Mouse (Mus musculus) thymus, adult 18-20 months (tissue): ENCODE results near the gene Kiss1r.
"Not testable (repeated sequence)": the region's sequence is repeated elsewhere in the genome, so short reads cannot be mapped to it uniquely, and the experiment has no call there.

Source experiments
- DNase-seq, 2 experiments: peaks; one replicate each; pipeline ENCODE4 v3.0.0; 2022; ENCODE audit warnings: mixed read lengths in 2 of 2

The Kiss1r gene

DNA sequence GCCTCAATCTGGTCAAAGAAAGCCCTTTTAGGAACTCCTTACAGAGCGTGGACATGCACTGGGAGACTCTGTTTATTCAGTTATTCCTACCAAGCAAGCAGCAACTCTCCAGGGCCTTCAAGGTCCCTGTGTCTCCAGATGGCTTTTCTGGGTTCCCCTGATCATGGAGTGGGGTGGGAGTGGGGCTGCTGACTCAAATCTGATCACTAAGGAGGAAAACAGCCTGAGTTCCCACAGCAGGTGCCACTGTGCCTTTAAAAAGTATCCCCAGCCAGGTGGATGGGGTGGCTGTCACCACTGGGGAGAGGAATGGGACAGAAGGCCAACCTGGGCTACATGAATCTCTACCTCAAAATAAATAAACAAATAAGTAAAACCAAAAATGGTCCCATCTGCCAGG, 26.2 kb downstream of the Kiss1r start:
- DNase-seq: no peak

GRCm38 (mm10) chr10:79943471-79943901, 26.7 kb downstream of the Kiss1r start:
- DNase-seq: no peak

DNA sequence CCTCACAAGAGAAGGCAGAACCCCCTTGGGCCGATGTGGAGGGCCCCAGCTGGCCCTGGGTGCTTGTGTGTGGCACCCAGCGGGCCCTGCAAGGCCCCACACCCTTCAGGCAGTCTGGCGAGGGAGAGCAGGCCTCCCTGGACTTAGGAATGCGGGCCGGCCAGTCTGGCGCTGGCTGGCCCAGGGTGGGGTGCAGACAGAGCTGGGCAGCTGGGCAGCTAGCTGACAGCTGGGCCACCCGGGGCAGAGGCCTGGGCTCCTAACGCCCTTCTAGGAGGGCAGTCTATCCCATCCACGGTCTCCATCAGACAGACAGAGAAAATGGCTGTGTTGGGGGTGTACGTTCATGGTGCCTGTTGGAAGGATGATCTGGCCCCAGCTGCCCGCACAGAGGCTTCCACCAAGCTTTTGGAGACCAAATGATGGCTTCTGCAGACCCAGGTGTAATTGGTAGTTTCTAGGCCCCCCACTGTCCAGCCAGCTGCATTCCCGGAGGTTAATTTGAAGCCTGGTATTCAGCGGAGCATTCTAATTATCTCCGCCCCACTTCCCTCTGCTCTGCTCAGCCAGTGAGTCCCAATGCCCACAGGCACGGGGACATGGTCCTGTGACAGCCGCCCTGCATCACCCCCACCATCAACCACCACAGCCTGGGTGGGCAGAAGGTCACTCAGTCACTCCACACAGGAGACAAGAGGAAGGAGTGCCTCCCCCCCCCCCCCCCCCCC, 28.9 kb downstream of the Kiss1r start:
- DNase-seq: no peak

DNA sequence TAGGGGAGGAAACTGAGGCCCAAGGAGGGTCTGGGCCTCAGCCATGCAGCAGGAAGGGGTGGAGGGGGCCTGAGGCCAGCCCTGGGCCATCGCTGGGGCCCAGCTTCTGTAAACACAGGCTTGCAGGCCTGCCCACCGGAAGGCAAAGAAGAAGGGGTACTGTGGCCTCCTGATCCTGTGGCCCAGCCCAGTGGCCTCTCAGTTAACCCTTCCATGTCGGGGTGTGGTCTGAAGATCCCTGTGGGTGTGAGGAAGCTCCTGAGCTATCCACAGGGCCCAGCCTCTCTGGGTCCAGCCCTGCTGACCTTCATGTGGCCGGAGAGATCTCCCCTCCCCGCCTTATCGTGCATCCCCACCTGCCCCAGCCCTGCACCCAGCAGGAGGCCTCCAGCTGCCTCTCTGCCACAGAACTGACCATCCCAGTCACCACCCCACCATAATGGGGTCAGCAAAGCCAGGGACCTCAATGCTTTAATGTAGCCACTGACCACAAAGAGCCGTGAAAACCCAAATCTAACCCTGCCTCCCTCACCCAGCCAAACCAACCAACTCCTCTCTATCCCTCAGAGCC, 30.1 kb downstream of the Kiss1r start:
- no peak for DNase-seq

DNA sequence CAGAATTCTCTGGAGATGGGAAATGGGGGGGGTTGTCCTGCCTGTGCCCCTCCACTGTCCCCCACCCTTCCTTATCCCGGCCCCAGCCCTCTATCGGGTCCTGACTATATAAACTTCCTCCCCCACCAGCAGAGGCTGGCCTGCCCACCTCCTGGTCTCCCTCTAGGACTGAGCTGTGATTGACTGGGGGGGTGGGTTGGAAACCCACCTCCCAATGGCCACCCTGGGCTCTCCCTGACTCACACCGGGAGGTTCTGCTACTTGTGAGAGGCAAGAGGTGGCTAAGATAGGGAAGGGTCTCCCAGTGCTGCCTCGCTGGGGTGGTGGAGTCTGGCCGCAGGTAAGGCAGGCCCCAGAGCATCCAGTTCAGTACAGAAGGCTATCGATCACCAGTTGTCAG, 30.7 kb downstream of the Kiss1r start:
- no peak for DNase-seq

DNA sequence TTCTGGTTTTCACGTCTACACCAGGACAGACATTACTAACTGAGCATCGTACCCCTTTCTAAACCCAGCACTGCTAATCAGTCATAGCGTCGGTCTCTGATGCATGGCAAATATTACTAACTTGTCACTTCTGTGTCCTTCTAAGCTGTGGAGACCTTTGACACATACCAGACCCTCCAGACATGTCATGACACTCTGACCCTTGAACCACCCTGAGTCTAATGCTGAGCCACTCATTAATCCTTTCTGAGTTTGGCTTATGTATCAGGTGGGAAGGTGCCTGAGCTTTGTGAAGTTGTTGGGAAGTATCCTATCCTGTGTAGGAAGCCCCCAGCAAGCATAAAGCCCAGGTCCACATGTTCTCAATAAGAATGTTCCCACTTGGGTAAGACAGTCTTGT, 33.1 kb downstream of the Kiss1r start:
- DNase-seq: no peak

GRCm38 (mm10) chr10:79950661-79951060, 33.9 kb downstream of the Kiss1r start:
- no peak for DNase-seq

DNA sequence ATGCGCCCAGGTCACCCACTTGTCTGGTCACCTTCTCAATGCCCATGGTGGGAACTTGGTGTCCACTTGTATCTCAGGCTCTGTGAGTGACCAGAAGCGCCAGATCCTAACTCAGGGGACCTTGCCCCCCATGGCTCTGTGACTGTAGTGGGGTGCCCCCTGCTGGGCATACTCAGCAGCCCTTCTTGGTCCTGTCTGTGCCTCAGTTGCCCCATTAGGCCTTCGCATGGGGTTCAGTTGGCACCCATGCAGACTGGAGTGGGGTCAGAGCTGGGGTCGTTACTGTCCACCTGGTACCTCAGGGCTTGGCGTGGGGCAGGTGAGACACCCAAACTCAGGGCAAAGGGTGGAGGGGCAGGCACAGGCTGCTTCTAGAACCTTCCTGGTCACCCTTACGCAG, 37.2 kb downstream of the Kiss1r start:
- DNase-seq: no peak

DNA sequence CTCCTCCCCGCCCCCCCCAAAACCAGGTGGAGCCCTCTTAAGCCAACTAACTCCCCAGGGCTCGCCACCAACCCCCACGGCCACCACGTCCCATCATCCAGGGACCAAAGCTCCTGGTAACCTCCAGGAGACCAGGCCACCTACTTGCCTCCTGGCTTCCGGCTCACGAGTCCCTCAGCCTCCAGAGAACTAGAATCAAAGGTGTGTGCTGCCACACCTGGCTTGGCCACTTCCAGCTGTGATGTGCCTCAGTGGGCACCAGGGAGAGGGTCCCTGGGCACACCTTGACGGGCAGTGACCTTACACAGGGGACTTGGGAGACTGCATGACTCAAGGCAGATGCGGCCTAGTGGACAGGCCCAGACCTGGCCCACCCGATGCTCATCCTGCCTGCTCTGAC, 38.9 kb downstream of the Kiss1r start:
- no peak for DNase-seq

GRCm38 (mm10) chr10:79956643-79957154, 39.9 kb downstream of the Kiss1r start:
- no peak for DNase-seq

DNA sequence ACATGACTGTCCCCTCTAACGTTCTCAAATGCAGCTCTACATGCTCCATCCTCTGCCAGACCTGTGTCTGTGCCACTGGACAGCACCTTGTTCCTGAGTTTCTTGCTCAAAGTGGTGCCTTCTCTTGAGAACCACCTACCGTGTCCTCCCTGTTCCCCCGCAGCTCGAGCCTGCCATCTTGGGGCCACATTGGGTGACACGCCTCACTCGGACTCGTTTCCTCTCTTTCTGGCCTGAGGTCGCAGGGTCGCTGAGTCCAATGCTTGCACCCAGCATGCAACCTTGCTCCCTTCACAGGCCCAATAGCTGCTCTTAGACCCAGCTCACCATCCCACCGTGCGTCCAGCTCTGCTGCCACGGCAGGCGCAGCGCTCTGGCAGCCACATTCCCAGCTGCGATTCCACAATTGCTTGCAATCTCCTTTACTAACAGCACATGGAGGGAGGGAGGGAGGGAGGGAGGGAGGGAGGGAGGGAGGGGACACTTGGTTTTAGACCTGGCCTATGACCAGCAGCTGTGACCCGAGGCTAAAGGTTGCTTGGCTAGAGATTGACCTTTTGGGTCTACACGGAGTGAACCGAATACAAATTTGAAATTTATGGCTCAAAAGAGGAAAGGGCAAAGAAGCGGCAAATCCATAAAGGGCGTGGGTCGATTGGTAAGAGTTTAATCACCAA, 41.5 kb downstream of the Kiss1r start:
- peak; percentile 65 to 74 for DNase-seq

DNA sequence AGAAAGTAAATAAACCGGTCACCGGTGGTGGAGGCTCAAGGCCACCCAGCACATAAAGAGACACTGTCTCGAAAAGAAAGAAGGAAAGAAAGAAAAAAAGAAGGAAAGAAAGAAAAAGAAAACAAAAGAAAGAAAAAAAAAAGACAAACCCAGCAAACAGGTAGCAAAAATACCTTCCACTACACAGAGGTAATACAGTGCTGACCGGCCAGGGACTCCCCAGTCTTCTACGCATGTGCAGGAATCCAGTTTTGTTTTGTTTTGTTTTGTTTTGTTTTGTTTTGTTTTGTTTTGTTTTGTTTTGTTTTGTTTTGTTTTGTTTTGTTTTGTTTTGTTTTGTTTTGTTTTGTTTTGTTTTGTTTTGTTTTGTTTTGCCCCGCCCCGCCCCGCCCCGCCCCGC, 42.6 kb downstream of the Kiss1r start:
- DNase-seq: not testable (repeated sequence)

DNA sequence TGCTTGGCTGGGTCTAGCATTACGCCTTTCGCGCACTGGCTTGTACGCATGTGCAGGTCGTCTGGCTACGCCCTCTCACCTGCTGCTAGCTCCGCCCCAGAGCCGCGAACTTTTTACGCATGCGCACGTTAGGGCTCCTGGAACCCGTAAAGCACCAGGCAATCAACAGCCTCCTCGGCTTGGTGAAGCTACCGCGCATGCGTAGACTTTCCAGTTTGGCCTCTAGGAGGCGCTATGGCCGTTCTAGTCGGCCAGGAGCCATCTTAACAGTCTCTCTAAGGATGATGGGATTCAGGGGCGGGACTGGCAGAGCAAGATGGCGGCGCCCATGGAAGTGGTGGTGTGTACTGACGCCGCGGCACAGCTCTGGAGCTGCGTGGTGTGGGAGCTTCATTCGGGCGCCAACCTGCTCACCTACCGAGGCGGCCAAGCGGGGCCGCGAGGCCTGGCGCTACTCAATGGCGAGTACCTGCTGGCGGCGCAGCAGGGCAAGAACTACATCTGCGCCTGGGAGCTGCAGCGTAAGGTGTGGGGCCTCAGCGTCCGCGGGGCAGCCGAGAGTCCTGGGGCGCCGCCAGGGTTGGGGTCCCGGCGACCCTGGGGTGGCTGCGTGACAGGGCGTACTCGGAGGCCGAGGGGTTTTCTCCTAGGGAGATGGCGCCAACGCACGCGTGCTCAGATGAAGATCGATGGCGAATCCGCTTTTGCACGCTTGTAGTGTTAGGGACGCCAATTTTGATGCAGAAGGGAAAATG, 43.3 kb downstream of the Kiss1r start, which contains the start of gene Wdr18:
TSS of gene Wdr18 (plus strand) at position 306 of the 755 bp plus-strand sequence.
- DNase-seq: peak; percentile 100

- no peak for DNase-seq
Observed at GRCm38 (mm10) chr10:79960671-79961294, 44.0 kb downstream of the Kiss1r start.

- DNase-seq: no peak
Observed at GRCm38 (mm10) chr10:79964727-79965126, 48.0 kb downstream of the Kiss1r start.

DNA sequence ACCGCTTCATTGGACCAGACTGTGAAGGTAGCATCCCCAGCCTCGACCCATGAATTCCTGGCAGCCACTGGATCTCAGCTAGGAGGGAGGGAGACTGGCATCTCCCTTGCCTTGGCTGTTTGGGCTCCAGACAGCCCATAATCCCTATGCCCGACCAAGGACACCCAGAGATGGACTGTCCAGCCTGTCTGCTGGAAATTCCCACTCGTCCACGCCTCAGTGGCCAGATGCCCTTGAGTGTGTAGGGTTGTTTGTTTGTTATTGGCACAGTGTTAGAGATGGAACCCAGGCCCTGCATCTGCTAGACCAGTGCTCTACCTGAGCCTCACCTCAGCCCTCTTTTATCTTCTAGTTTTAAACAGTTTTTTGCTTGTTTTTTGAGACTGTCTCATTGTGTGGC, 48.6 kb downstream of the Kiss1r start:
- no peak for DNase-seq

GRCm38 (mm10) chr10:79966886-79967400, 50.2 kb downstream of the Kiss1r start:
- DNase-seq: no peak

DNA sequence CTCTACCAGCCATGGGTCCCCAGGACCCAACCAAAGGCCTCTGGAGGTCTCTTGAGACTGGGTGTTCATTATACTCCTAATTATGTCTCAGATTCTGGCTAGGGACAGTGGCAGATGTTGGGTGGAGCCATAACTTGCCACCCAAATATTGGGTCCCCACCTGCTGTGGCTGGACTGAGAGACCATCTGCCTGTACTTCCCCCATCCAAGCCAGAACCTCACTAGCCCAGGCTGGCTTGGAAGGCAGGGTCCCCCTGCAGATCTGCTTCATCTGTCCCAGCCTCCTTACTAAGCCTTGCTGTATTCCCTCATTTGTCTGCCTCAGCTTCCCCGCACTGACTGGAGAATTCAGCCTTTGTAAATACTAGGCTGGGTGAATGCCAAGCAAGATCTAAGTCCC, 51.4 kb downstream of the Kiss1r start:
- no peak for DNase-seq

DNA sequence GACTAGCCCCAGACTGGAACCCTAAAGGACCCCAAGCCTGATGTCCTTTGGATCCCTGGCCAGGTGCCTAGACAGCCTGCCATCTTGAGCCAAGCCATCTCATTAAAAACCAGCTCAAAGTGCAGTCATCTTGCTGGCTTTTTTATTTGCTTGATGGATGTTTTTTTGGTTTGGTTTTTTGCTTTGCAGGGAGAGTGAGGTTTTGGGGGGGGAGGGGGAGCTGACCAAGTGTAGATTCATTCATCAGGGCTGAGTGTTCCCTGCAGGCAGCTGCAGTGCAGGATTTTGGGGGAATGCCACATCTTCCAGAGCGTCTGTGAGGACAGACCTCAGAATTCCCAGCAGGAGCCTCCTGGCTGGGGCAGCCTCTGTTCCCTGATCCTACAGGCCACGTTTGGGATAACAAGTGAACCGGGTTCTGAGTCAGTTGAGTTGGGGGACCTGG, 52.4 kb downstream of the Kiss1r start:
- no peak for DNase-seq

GRCm38 (mm10) chr10:79970415-79971182, 53.8 kb downstream of the Kiss1r start, which contains the start of gene Grin3b:
Grin3b (plus strand) TSS chr10:79970715.
- no peak for DNase-seq

DNA sequence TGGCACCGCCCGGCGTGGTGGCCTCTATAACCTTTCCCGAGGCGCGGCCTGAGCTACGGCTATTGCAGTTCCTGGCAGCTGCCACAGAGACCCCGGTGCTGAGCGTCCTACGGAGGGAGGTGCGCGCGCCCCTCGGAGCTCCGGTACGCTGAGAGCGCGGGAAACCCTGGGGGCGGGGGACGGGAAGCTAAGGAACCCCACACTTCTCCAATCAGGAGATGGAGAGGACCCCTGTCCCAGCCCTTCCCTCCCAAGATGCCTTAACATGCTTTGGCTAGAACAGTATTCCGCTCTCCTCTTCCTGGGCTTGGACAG, 54.4 kb downstream of the Kiss1r start:
- no peak for DNase-seq
